Mouse (Mus musculus): ENCODE data around the gene Podxl2.

Podxl2 gene

GRCm38 (mm10) chr6:88874868-88875508, at the start of gene Podxl2:
Podxl2 (minus strand) TSS chr6:88875044.
- DNase-seq (ENCODE audit: low read depth, low spot score): peak; percentile 74

GRCm38 (mm10) chr6:88918802-88919201, 44.0 kb upstream of the Podxl2 start:
- DNase-seq (ENCODE audit: low read depth, low spot score): no peak

- DNase-seq (ENCODE audit: low read depth, low spot score): peak; percentile 52
These were observed 41.3 kb upstream of the Podxl2 start for GRCm38 (mm10) chr6:88916153-88916552.

- no peak for DNase-seq (ENCODE audit: low read depth, low spot score)
These were observed 40.7 kb upstream of the Podxl2 start for GRCm38 (mm10) chr6:88915510-88915909.

GRCm38 (mm10) chr6:88914799-88915198, 40.0 kb upstream of the Podxl2 start:
- DNase-seq (ENCODE audit: low read depth, low spot score): no peak

GRCm38 (mm10) chr6:88913440-88913839, 38.6 kb upstream of the Podxl2 start:
- DNase-seq (ENCODE audit: low read depth, low spot score): no peak

GRCm38 (mm10) chr6:88913022-88913421, 38.2 kb upstream of the Podxl2 start:
- no peak for DNase-seq (ENCODE audit: low read depth, low spot score)

- DNase-seq (ENCODE audit: low read depth, low spot score): no peak
These were observed 34.3 kb upstream of the Podxl2 start for GRCm38 (mm10) chr6:88909151-88909550.

- peak; percentile 78 for DNase-seq (ENCODE audit: low read depth, low spot score)
These were observed 31.7 kb upstream of the Podxl2 start for GRCm38 (mm10) chr6:88906369-88907108.

- DNase-seq (ENCODE audit: low read depth, low spot score): no peak
These were observed 30.2 kb upstream of the Podxl2 start for GRCm38 (mm10) chr6:88905042-88905441.

GRCm38 (mm10) chr6:88904456-88904974, 29.7 kb upstream of the Podxl2 start:
- no peak for DNase-seq (ENCODE audit: low read depth, low spot score)

- no peak for DNase-seq (ENCODE audit: low read depth, low spot score)
These were observed 28.9 kb upstream of the Podxl2 start for GRCm38 (mm10) chr6:88903708-88904107.

- DNase-seq (ENCODE audit: low read depth, low spot score): peak; percentile 96
These were observed 27.3 kb upstream of the Podxl2 start, which contains the start of gene Tpra1 for GRCm38 (mm10) chr6:88901947-88902820. Tpra1 (plus strand) TSS chr6:88902251.

GRCm38 (mm10) chr6:88901471-88901870, 26.6 kb upstream of the Podxl2 start:
- no peak for DNase-seq (ENCODE audit: low read depth, low spot score)

- no peak for DNase-seq (ENCODE audit: low read depth, low spot score)
These were observed 24.8 kb upstream of the Podxl2 start for GRCm38 (mm10) chr6:88899628-88900027.

- DNase-seq (ENCODE audit: low read depth, low spot score): no peak
These were observed 24.2 kb upstream of the Podxl2 start for GRCm38 (mm10) chr6:88899086-88899485.

GRCm38 (mm10) chr6:88898534-88899048, 23.7 kb upstream of the Podxl2 start, which contains the start of gene Mcm2:
Mcm2 (minus strand) TSS chr6:88898780.
- peak; percentile 96 for DNase-seq (ENCODE audit: low read depth, low spot score)

- DNase-seq (ENCODE audit: low read depth, low spot score): no peak
These were observed 22.4 kb upstream of the Podxl2 start for GRCm38 (mm10) chr6:88897246-88897645.

GRCm38 (mm10) chr6:88895943-88896342, 21.1 kb upstream of the Podxl2 start:
- DNase-seq (ENCODE audit: low read depth, low spot score): no peak

GRCm38 (mm10) chr6:88893559-88893958, 18.7 kb upstream of the Podxl2 start:
- DNase-seq (ENCODE audit: low read depth, low spot score): peak; percentile 68

GRCm38 (mm10) chr6:88890832-88891231, 16.0 kb upstream of the Podxl2 start:
- no peak for DNase-seq (ENCODE audit: low read depth, low spot score)

All from forelimb bud, embryonic 11.5 days (tissue).